Mouse (Mus musculus) hindbrain, embryonic 16.5 days (tissue): ENCODE measurements at regions not wholly inside any gene's neighbourhood (a gene's known extent, or its start where the extent isn't known, plus 50 kb on each side); places are given as distances from the start of the nearest gene placed in this dataset.

Experiments
- ATAC-seq: fragments of 200-750 bp; cut with Nextera tagmentation; 2 replicates; pipeline ENCODE4 v1.8.0; 2017; ENCODE audit warnings: moderate TSS enrichment, moderate library complexity
- H3K27ac ChIP-seq: fragments of 300-500 bp; sonication (generic); 2 replicates; pipeline ENCODE4 v1.5.1; 2014; ENCODE audit warnings: low read depth, mild to moderate bottlenecking, control low read depth, low read length, moderate library complexity
- H3K27me3 ChIP-seq: fragments of 300-500 bp; sonication (generic); replicated peaks from 2 replicates; pipeline ENCODE4 v1.6.1; 2014; ENCODE audit warnings: low read length; ENCODE audit not compliant: control insufficient read depth, insufficient read depth
- H3K36me3 ChIP-seq: fragments of 300-500 bp; sonication (generic); 2 replicates; pipeline ENCODE4 v1.6.1; 2014; ENCODE audit warnings: mild to moderate bottlenecking, low read length, moderate library complexity, mixed read lengths; ENCODE audit not compliant: control insufficient read depth, insufficient read depth
- H3K4me1 ChIP-seq: fragments of 300-500 bp; sonication (generic); 2 replicates; pipeline ENCODE4 v1.6.1; 2014; ENCODE audit warnings: low read depth, low read length; ENCODE audit not compliant: control insufficient read depth, insufficient read depth
- H3K4me2 ChIP-seq: fragments of 300-500 bp; sonication (generic); 2 replicates; pipeline ENCODE4 v1.6.1; 2014; ENCODE audit warnings: mild to moderate bottlenecking, low read length, control low read depth, moderate library complexity
- H3K4me3 ChIP-seq: fragments of 300-500 bp; sonication (generic); 2 replicates; pipeline ENCODE4 v1.5.1; 2014; ENCODE audit warnings: mild to moderate bottlenecking, low read length, control low read depth, moderate library complexity
- H3K9ac ChIP-seq: fragments of 300-500 bp; sonication (generic); 2 replicates; pipeline ENCODE4 v1.6.1; 2014; ENCODE audit warnings: low read depth, mild to moderate bottlenecking, control low read depth, low read length, moderate library complexity
- H3K9me3 ChIP-seq: fragments of 300-500 bp; sonication (generic); 2 replicates; pipeline ENCODE4 v1.6.1; 2014; ENCODE audit warnings: mild to moderate bottlenecking, low read length, moderate library complexity; ENCODE audit not compliant: control insufficient read depth
- WGBS: fragments of 180-500 bp; shearing (Covaris S2); extraction: QIAGEN DNeasy Blood & Tissue Kit; methylation state at CpG from one replicate; pipeline ENCODE4 v1.1.7; 2014; 5-methylcytosine and 5-hydroxymethylcytosine counted together

- Histone ChIP-seq H3K4me3 (no peak overlapping the region), H3K27me3 (no peaks in the 10 kb centered on the region), H3K4me1 (no peaks in the 10 kb centered on the region), H3K9ac (no peak overlapping the region), H3K9me3 (no peaks in the 10 kb centered on the region), H3K27ac (no peak overlapping the region), H3K4me2 (no peak overlapping the region), H3K36me3 (no peaks in the 10 kb centered on the region)
- no peak for ATAC-seq
These were observed 1144.3 kb upstream of the Slc7a12 start for GRCm38 (mm10) chr3:13336152-13336551.

DNA sequence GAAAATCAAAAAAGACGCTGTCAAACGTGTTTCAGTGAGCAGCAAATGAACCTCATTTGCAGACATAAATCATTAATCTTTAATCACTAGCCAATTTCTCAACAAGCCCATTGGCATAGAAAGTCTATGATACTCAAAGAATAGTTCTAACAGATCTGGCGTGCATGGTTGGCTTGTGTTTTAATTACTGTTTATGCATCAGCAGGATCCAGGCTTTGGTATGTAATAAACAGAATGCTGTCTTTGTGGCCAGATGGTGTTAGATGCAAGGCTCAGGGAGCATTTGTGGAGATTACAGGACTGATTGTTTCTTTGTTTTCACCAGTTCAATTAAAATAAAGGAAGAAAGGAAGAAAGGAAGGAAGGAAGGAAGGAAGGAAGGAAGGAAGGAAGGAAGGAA, 1094.3 kb upstream of the Slc7a12 start:
- Histone ChIP-seq H3K9ac (no peak overlapping the region), H3K4me3 (no peak overlapping the region), H3K27me3 (no peaks in the 10 kb centered on the region), H3K27ac (no peak overlapping the region), H3K4me1 (no peaks in the 10 kb centered on the region), H3K36me3 (no peaks in the 10 kb centered on the region), H3K9me3 (no peaks in the 10 kb centered on the region), H3K4me2 (no peak overlapping the region)
- ATAC-seq: peak; percentile 61; the same call in 1 of the 2 replicates
- WGBS: 65% methylated on average over 3 of the region's 3 CpGs
